Mouse (Mus musculus): ENCODE measurements at regions not wholly inside any gene's neighbourhood (a gene's known extent, or its start where the extent isn't known, plus 50 kb on each side); places are given as distances from the start of the nearest gene placed in this dataset.

- Histone ChIP-seq H3K36me3 (no peaks in the 10 kb centered on the region), H3K27me3 (ENCODE audit: insufficient read depth, poor library complexity, severe bottlenecking) (peaks cover 26% of the 10 kb centered on the region; the same call in 1 of the 2 replicates), H3K4me3 (no peak overlapping the region), H3K9me3 (no peaks in the 10 kb centered on the region), H3K27ac (no peak overlapping the region), H3K4me1 (replicated peaks) (peaks cover 32% of the 10 kb centered on the region)
- 95% methylated on average over 8 of the region's 8 CpGs for WGBS
- no peak for DNase-seq (ENCODE audit: low spot score)
Measured at GRCm38 (mm10) chr6:99950811-99951210, 224.6 kb upstream of the Prok2 start.

- WGBS, result 37% methylated on average over 2 of the region's 2 CpGs
- Histone ChIP-seq H3K27ac (no peak overlapping the region), H3K36me3 (no peaks in the 10 kb centered on the region), H3K4me3 (no peak overlapping the region), H3K9me3 (no peaks in the 10 kb centered on the region), H3K4me1 (replicated peaks) (peaks cover 22% of the 10 kb centered on the region), H3K27me3 (ENCODE audit: insufficient read depth, poor library complexity, severe bottlenecking) (peaks cover 22% of the 10 kb centered on the region)
- DNase-seq (ENCODE audit: low spot score), result no peak
Measured at GRCm38 (mm10) chr6:99946917-99947316, 220.7 kb upstream of the Prok2 start.

- Histone ChIP-seq H3K27me3 (ENCODE audit: insufficient read depth, poor library complexity, severe bottlenecking) (peaks cover 25% of the 10 kb centered on the region), H3K36me3 (no peaks in the 10 kb centered on the region), H3K4me1 (replicated peaks) (peaks cover 18% of the 10 kb centered on the region), H3K9me3 (no peaks in the 10 kb centered on the region), H3K4me3 (no peak overlapping the region), H3K27ac (no peak overlapping the region)
- no peak for DNase-seq (ENCODE audit: low spot score)
- 65% methylated on average over 3 of the region's 3 CpGs for WGBS
Measured at GRCm38 (mm10) chr6:99946481-99946880, 220.3 kb upstream of the Prok2 start.

- no peak for DNase-seq (ENCODE audit: low spot score)
- H3K36me3 ChIP-seq, result no peaks in the 10 kb centered on the region
- no peak overlapping the region for H3K4me3 ChIP-seq
- H3K27ac ChIP-seq, result no peak overlapping the region
- 88% methylated on average over 2 of the region's 2 CpGs for WGBS
- H3K27me3 ChIP-seq (ENCODE audit: insufficient read depth, poor library complexity, severe bottlenecking), result peaks cover 30% of the 10 kb centered on the region
- peaks cover 16% of the 10 kb centered on the region for H3K4me1 ChIP-seq (replicated peaks)
- H3K9me3 ChIP-seq, result no peaks in the 10 kb centered on the region
Measured at GRCm38 (mm10) chr6:99945691-99946090, 219.5 kb upstream of the Prok2 start.

GRCm38 (mm10) chr6:99942958-99943357 lies 216.8 kb upstream of the Prok2 start:
- H3K36me3 ChIP-seq, result no peaks in the 10 kb centered on the region
- peaks cover 31% of the 10 kb centered on the region for H3K4me1 ChIP-seq (replicated peaks)
- H3K27ac ChIP-seq, result no peak overlapping the region
- 68% methylated on average over 1 of the region's 1 CpGs for WGBS
- H3K27me3 ChIP-seq (ENCODE audit: insufficient read depth, poor library complexity, severe bottlenecking), result peaks cover 30% of the 10 kb centered on the region
- no peak for DNase-seq (ENCODE audit: low spot score)
- H3K4me3 ChIP-seq, result no peak overlapping the region
- no peaks in the 10 kb centered on the region for H3K9me3 ChIP-seq

GRCm38 (mm10) chr6:99940118-99940517 lies 213.9 kb upstream of the Prok2 start:
- Histone ChIP-seq H3K4me1 (replicated peaks) (peaks cover 15% of the 10 kb centered on the region; the same call in 1 of the 2 replicates), H3K4me3 (no peak overlapping the region), H3K36me3 (no peaks in the 10 kb centered on the region), H3K27ac (no peak overlapping the region), H3K27me3 (ENCODE audit: insufficient read depth, poor library complexity, severe bottlenecking) (peaks cover 19% of the 10 kb centered on the region), H3K9me3 (no peaks in the 10 kb centered on the region)
- no peak for DNase-seq (ENCODE audit: low spot score)
- 69% methylated on average over 5 of the region's 5 CpGs for whole genome bisulfite sequencing

GRCm38 (mm10) chr6:99939382-99939781 lies 213.2 kb upstream of the Prok2 start:
- no peak overlapping the region for H3K27ac ChIP-seq
- H3K4me1 ChIP-seq (replicated peaks), result peaks cover 15% of the 10 kb centered on the region; the same call in 1 of the 2 replicates
- 69% methylated on average over 5 of the region's 5 CpGs for WGBS
- H3K9me3 ChIP-seq, result no peaks in the 10 kb centered on the region
- no peak for DNase-seq (ENCODE audit: low spot score)
- H3K27me3 ChIP-seq (ENCODE audit: insufficient read depth, poor library complexity, severe bottlenecking), result peaks cover 22% of the 10 kb centered on the region
- no peak overlapping the region for H3K4me3 ChIP-seq
- H3K36me3 ChIP-seq, result no peaks in the 10 kb centered on the region

GRCm38 (mm10) chr6:99938949-99939348 lies 212.8 kb upstream of the Prok2 start:
- DNase-seq (ENCODE audit: low spot score), result no peak
- Histone ChIP-seq H3K36me3 (no peaks in the 10 kb centered on the region), H3K4me3 (no peak overlapping the region), H3K4me1 (replicated peaks) (peaks cover 17% of the 10 kb centered on the region; the same call in 1 of the 2 replicates), H3K27me3 (ENCODE audit: insufficient read depth, poor library complexity, severe bottlenecking) (peaks cover 24% of the 10 kb centered on the region), H3K27ac (no peak overlapping the region), H3K9me3 (no peaks in the 10 kb centered on the region)
- WGBS, result 75% methylated on average over 7 of the region's 7 CpGs

- Histone ChIP-seq H3K36me3 (no peaks in the 10 kb centered on the region), H3K4me3 (no peak overlapping the region), H3K27ac (no peak overlapping the region), H3K4me1 (replicated peaks) (peaks cover 17% of the 10 kb centered on the region; the same call in 1 of the 2 replicates), H3K9me3 (no peaks in the 10 kb centered on the region), H3K27me3 (ENCODE audit: insufficient read depth, poor library complexity, severe bottlenecking) (peaks cover 22% of the 10 kb centered on the region)
- no peak for DNase-seq (ENCODE audit: low spot score)
Measured at GRCm38 (mm10) chr6:99936716-99937115, 210.5 kb upstream of the Prok2 start.

GRCm38 (mm10) chr6:99935373-99935772 lies 209.2 kb upstream of the Prok2 start:
- Histone ChIP-seq H3K4me1 (replicated peaks) (peaks cover 17% of the 10 kb centered on the region; the same call in 1 of the 2 replicates), H3K36me3 (no peaks in the 10 kb centered on the region), H3K27ac (no peak overlapping the region), H3K4me3 (no peak overlapping the region), H3K27me3 (ENCODE audit: insufficient read depth, poor library complexity, severe bottlenecking) (peaks cover 18% of the 10 kb centered on the region), H3K9me3 (no peaks in the 10 kb centered on the region)
- DNase-seq (ENCODE audit: low spot score), result no peak
- 92% methylated on average over 4 of the region's 4 CpGs for WGBS

- Histone ChIP-seq H3K4me3 (no peak overlapping the region), H3K36me3 (no peaks in the 10 kb centered on the region), H3K4me1 (replicated peaks) (0 out of 2 replicates have a peak, but pooled peaks cover 11% of the 10 kb centered on the region), H3K9me3 (no peaks in the 10 kb centered on the region), H3K27me3 (ENCODE audit: insufficient read depth, poor library complexity, severe bottlenecking) (peaks cover 18% of the 10 kb centered on the region), H3K27ac (no peak overlapping the region)
- DNase-seq (ENCODE audit: low spot score), result no peak
- WGBS, result 92% methylated on average over 5 of the region's 5 CpGs
Measured at GRCm38 (mm10) chr6:99934394-99934793, 208.2 kb upstream of the Prok2 start.

- WGBS, result 82% methylated on average over 5 of the region's 5 CpGs
- DNase-seq (ENCODE audit: low spot score), result no peak
- Histone ChIP-seq H3K4me3 (no peak overlapping the region), H3K36me3 (no peaks in the 10 kb centered on the region), H3K4me1 (replicated peaks) (peaks cover 8% of the 10 kb centered on the region; the same call in 1 of the 2 replicates), H3K9me3 (no peaks in the 10 kb centered on the region), H3K27ac (no peak overlapping the region), H3K27me3 (ENCODE audit: insufficient read depth, poor library complexity, severe bottlenecking) (peaks cover 18% of the 10 kb centered on the region)
Measured at GRCm38 (mm10) chr6:99933404-99933803, 207.2 kb upstream of the Prok2 start.

- Histone ChIP-seq H3K4me3 (no peak overlapping the region), H3K27ac (no peak overlapping the region), H3K9me3 (no peaks in the 10 kb centered on the region), H3K4me1 (replicated peaks) (peaks cover 12% of the 10 kb centered on the region; the same call in 1 of the 2 replicates), H3K27me3 (ENCODE audit: insufficient read depth, poor library complexity, severe bottlenecking) (peaks cover 20% of the 10 kb centered on the region), H3K36me3 (no peaks in the 10 kb centered on the region)
- 49% methylated on average over 2 of the region's 2 CpGs for WGBS
- no peak for DNase-seq (ENCODE audit: low spot score)
Measured at GRCm38 (mm10) chr6:99932923-99933322, 206.7 kb upstream of the Prok2 start.

GRCm38 (mm10) chr6:99932405-99932804 lies 206.2 kb upstream of the Prok2 start:
- Histone ChIP-seq H3K9me3 (no peaks in the 10 kb centered on the region), H3K27me3 (ENCODE audit: insufficient read depth, poor library complexity, severe bottlenecking) (peaks cover 22% of the 10 kb centered on the region), H3K36me3 (no peaks in the 10 kb centered on the region), H3K4me3 (no peak overlapping the region), H3K4me1 (replicated peaks) (peaks cover 12% of the 10 kb centered on the region; the same call in 1 of the 2 replicates), H3K27ac (no peak overlapping the region)
- DNase-seq (ENCODE audit: low spot score), result no peak
- 80% methylated on average over 6 of the region's 6 CpGs for WGBS
